Mouse (Mus musculus): ENCODE results near the gene Erf. TPM values are rescaled to one million over a fixed set of nuclear protein-coding genes. Genes with fewer than 3 reads are reported as not detected.
A peak's percentile ranks its signal among the peaks of the same experiment; 100 is the strongest.

Gene Erf
- polyA plus RNA-seq, 1 experiment from 2014 or later = 11.7 TPM

DNA sequence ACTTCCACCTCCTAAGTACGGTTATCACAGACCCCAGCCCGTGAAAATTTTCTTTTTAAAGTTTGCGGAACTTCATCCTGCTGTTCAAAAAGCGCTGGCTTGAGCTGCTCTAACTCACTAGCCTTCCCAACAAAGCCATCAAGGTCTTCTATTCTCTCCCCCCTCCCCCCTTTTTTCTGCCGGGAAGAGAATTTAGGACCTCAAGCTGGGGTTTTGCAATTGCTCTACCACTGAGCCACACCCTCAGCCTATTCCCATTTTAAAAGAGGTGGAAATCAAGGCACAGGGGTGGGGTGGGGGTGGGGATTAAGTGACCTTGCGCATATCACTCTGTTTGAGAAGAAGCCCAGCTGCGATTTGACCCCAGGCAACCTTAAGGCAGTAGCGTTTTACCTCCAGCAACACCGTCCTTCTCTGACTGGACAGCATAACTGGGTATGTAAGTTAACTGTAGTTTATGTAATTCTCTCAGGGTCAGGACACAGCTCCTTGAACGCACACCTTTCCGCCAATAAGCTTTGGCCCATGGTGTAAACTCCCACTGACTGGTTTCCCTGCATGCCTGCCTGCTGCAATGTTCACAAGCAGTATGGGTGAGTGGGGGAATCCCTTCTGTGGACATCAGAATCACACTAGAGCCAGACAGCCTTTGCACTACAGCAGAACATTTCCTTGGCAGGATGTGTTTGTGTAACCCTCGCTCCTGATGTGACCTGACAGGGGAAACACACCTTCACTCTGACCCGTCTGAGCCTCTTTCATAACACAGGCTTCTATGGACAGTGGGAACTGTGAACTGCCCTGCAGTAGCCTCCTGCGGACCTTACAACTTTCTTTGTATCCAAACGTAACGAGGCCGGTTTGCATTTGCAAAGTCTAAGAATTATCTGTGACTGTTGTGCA is 13.7 kb upstream of the Erf start:
- DNase-seq (ENCODE audit: low spot score, missing footprints) (no peak), ATAC-seq (ENCODE audit: low FRiP score) (no peak)
- H3K4me1 ChIP-seq (ENCODE audit: control insufficient read depth, insufficient read depth, low read length) = peaks cover 12% of the 10 kb centered on the region
- H3K27ac ChIP-seq (ENCODE audit: low read depth, low read length) = no peak overlapping the region
- H3K27me3 ChIP-seq (ENCODE audit: control insufficient read depth, insufficient read depth, low read length) = no peaks in the 10 kb centered on the region
- H3K9me3 ChIP-seq (ENCODE audit: control insufficient read depth, low read length) = no peaks in the 10 kb centered on the region
- H3K9ac ChIP-seq (ENCODE audit: low read length) = no peak overlapping the region
- H3K4me2 ChIP-seq = no peak overlapping the region
- no peak overlapping the region for H3K4me3 ChIP-seq (ENCODE audit: low read depth, low read length)
- 24% methylated on average over 17 of the region's 17 CpGs for WGBS
- no peaks in the 10 kb centered on the region for H3K36me3 ChIP-seq (ENCODE audit: control insufficient read depth, insufficient read depth, low read length)

DNA sequence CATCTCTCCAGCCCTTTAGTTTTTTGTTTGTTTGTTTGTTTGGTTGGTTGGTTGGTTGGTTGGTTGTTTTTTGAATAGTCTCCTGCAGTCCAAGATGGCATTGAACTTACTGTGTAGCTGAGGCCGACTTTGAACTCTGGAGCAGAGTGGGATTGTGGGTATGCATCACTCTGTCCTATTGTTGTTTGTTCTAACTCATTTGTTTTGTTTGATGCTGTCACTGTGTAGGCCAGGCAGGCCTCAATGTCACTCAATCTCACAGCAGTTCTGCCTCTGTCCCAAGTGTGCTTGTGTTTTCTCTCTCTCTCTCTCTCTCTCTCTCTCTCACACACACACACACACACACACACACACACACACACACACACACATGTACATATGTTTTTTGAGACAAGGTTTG is 11.3 kb upstream of the Erf start:
- peaks cover 5% of the 10 kb centered on the region for H3K4me1 ChIP-seq (ENCODE audit: control insufficient read depth, insufficient read depth, low read length)

DNA sequence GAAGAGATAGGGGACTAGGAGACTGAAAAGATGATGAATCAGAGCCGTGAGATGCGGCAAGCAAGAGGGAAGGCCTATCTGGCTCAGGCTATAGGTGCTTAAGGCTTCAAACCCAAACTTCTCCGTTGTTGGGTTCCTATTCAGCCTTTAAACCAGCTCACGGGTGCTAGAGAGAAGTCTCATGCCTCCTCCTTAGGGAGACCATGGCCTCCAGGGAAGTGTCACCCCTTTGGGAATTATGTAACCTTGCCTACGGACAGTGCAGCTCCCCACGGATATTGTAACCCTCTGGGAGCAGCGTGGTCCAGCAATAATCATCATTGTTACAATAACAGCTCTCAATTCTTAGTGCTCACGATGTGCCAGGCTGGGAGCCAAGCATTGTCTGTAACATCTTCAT is 1.3 kb upstream of the Erf start:
- H3K9me3 ChIP-seq (ENCODE audit: control insufficient read depth, low read length) = no peaks in the 10 kb centered on the region
- ATAC-seq (ENCODE audit: low FRiP score) (no peak), DNase-seq (ENCODE audit: low spot score, missing footprints) (peak; percentile 94)
- peak overlapping the region; percentile 74 for H3K4me2 ChIP-seq
- peak overlapping the region; percentile 88 for H3K27ac ChIP-seq (ENCODE audit: low read depth, low read length)
- no peaks in the 10 kb centered on the region for H3K27me3 ChIP-seq (ENCODE audit: control insufficient read depth, insufficient read depth, low read length)
- 19% methylated on average over 8 of the region's 8 CpGs for WGBS
- peaks cover 31% of the 10 kb centered on the region for H3K4me1 ChIP-seq (ENCODE audit: control insufficient read depth, insufficient read depth, low read length)
- H3K4me3 ChIP-seq (ENCODE audit: low read depth, low read length) = peak overlapping the region; percentile 92
- H3K9ac ChIP-seq (ENCODE audit: low read length) = peak overlapping the region; percentile 87
- no peaks in the 10 kb centered on the region for H3K36me3 ChIP-seq (ENCODE audit: control insufficient read depth, insufficient read depth, low read length)

More for the DNA sequence above, 11.3 kb upstream of the Erf start:
- DNase-seq (ENCODE audit: low spot score, missing footprints) = no peak
- Histone ChIP-seq H3K9me3 (ENCODE audit: control insufficient read depth, low read length) (no peaks in the 10 kb centered on the region), H3K4me2 (no peak overlapping the region), H3K27ac (ENCODE audit: low read depth, low read length) (no peak overlapping the region), H3K27me3 (ENCODE audit: control insufficient read depth, insufficient read depth, low read length) (no peaks in the 10 kb centered on the region), H3K36me3 (ENCODE audit: control insufficient read depth, insufficient read depth, low read length) (no peaks in the 10 kb centered on the region), H3K9ac (ENCODE audit: low read length) (no peak overlapping the region), H3K4me3 (ENCODE audit: low read depth, low read length) (no peak overlapping the region)
- no peak for ATAC-seq (ENCODE audit: low FRiP score)
- 75% methylated on average over 1 of the region's 1 CpGs for WGBS

DNA sequence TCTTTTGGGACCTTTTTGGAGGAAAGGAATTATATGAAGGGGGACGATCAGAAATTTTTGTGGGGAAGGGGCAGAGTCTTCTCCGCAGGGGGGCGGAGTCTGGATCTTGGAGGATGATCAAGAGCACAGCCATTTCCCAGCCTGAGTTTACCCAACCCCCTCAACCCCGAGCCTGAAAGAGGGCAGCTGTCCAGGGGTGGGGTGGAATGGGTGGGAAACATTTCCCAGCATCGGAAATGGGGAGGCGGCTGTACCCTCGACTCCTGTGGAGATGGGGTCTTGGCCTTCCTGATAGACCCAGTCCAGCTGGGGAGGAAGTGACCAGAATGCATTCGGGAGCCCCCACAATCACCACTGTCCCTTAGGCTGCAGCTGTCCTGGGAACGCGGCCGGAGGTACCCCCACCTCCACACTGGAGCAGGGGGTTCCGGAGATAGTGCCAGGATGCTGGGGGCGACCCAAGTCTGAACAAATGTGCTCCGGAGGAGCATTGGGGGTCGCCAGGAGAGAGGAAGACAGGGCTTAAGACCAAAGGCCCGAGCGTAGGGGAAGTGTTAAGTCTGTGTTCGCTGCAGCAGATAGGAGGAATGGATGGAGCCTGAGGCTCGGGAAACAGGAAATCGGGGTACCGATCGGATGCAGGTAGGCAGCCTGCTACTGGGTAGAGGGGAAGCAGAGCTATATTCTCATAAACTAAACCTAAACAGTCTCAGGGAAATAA is 670 bp upstream of the Erf start:
- Histone ChIP-seq H3K27ac (ENCODE audit: low read depth, low read length) (peak overlapping the region; percentile 88), H3K4me3 (ENCODE audit: low read depth, low read length) (peak overlapping the region; percentile 92), H3K4me2 (peak overlapping the region; percentile 74), H3K4me1 (ENCODE audit: control insufficient read depth, insufficient read depth, low read length) (peaks cover 35% of the 10 kb centered on the region), H3K27me3 (ENCODE audit: control insufficient read depth, insufficient read depth, low read length) (no peaks in the 10 kb centered on the region), H3K36me3 (ENCODE audit: control insufficient read depth, insufficient read depth, low read length) (no peaks in the 10 kb centered on the region), H3K9ac (ENCODE audit: low read length) (peak overlapping the region; percentile 87), H3K9me3 (ENCODE audit: control insufficient read depth, low read length) (no peaks in the 10 kb centered on the region)
- 2% methylated on average over 22 of the region's 22 CpGs for WGBS
- ATAC-seq (ENCODE audit: low FRiP score) = peak; percentile 33; the same call in 1 of the 2 replicates
- DNase-seq (ENCODE audit: low spot score, missing footprints) = peak; percentile 93

DNA sequence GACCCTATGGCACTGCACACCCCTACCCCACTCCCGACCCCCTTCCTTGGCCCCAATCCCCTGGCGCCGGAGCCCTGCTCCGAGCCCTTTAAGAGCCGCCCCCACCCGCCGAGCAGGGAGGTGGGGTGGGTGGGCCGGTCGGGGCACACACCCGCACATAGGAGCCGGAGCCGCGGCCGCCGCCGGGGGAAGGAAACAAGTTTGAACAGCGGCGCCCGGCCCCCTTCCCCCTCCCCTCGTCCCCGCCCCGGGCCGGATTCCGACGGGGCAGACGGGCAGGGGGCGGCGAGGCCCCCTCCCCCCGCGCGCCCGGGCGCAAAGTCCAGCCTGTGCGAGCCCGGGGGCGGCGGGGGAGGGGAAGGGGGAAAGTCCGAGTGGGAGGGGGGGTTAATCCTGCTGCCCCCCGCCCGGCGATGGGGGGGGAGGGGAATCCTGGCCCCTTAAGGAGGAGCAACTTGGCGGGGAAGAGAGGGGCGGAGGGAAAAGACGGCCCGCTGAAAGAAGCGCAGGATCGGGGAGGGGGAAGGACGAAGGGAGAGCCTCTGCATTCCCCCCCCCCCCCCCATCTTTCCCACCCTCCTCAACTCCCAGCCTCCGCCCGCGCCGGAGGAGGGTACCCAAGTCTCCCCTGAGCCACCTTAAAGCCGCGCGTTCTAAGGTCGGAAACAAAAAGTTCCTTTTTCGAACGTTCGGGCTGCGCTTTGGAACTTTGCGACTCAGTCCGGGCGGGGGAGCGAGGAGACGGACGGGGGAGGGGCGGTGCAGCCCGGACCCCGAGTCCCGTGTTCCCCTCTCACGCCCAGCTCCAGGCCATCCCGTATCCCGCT is 1.0 kb downstream of the Erf start:
- Histone ChIP-seq H3K36me3 (ENCODE audit: control insufficient read depth, insufficient read depth, low read length) (peaks cover 9% of the 10 kb centered on the region; the same call in 1 of the 2 replicates), H3K4me2 (peak overlapping the region; percentile 74), H3K4me1 (ENCODE audit: control insufficient read depth, insufficient read depth, low read length) (peaks cover 35% of the 10 kb centered on the region), H3K27me3 (ENCODE audit: control insufficient read depth, insufficient read depth, low read length) (no peaks in the 10 kb centered on the region), H3K27ac (ENCODE audit: low read depth, low read length) (peak overlapping the region; percentile 88), H3K4me3 (ENCODE audit: low read depth, low read length) (peak overlapping the region; percentile 92), H3K9me3 (ENCODE audit: control insufficient read depth, low read length) (no peaks in the 10 kb centered on the region), H3K9ac (ENCODE audit: low read length) (peak overlapping the region; percentile 87)
- DNase-seq (ENCODE audit: low spot score, missing footprints) (peak; percentile 97), ATAC-seq (ENCODE audit: low FRiP score) (peak; percentile 73)
- WGBS = under 1% methylated on average over 42 of the region's 73 CpGs

- no peaks in the 10 kb centered on the region for H3K27me3 ChIP-seq (ENCODE audit: control insufficient read depth, insufficient read depth, low read length)
- peak; percentile 97 for DNase-seq (ENCODE audit: low spot score, missing footprints)
- under 1% methylated on average over 24 of the region's 25 CpGs for WGBS
- peaks cover 35% of the 10 kb centered on the region for H3K4me1 ChIP-seq (ENCODE audit: control insufficient read depth, insufficient read depth, low read length)
- H3K27ac ChIP-seq (ENCODE audit: low read depth, low read length) = peak overlapping the region; percentile 88
- ATAC-seq (ENCODE audit: low FRiP score) = no peak; the same call in 1 of the 2 replicates
- H3K9me3 ChIP-seq (ENCODE audit: control insufficient read depth, low read length) = no peaks in the 10 kb centered on the region
- peak overlapping the region; percentile 87 for H3K9ac ChIP-seq (ENCODE audit: low read length)
- H3K4me3 ChIP-seq (ENCODE audit: low read depth, low read length) = peak overlapping the region; percentile 92
- peaks cover 12% of the 10 kb centered on the region; the same call in 1 of the 2 replicates for H3K36me3 ChIP-seq (ENCODE audit: control insufficient read depth, insufficient read depth, low read length)
- H3K4me2 ChIP-seq = peak overlapping the region; percentile 74
Observed at GRCm38 (mm10) chr7:25248846-25249313, 1.7 kb downstream of the Erf start.

- Histone ChIP-seq H3K36me3 (ENCODE audit: control insufficient read depth, insufficient read depth, low read length) (peaks cover 12% of the 10 kb centered on the region; the same call in 1 of the 2 replicates), H3K9me3 (ENCODE audit: control insufficient read depth, low read length) (no peaks in the 10 kb centered on the region), H3K27me3 (ENCODE audit: control insufficient read depth, insufficient read depth, low read length) (no peaks in the 10 kb centered on the region), H3K4me1 (ENCODE audit: control insufficient read depth, insufficient read depth, low read length) (peaks cover 35% of the 10 kb centered on the region), H3K9ac (ENCODE audit: low read length) (peak overlapping the region; percentile 87), H3K4me2 (peak overlapping the region; percentile 74), H3K27ac (ENCODE audit: low read depth, low read length) (peak overlapping the region; percentile 88), H3K4me3 (ENCODE audit: low read depth, low read length) (peak overlapping the region; percentile 92)
- under 1% methylated on average over 18 of the region's 18 CpGs for WGBS
- peak; percentile 94 for DNase-seq (ENCODE audit: low spot score, missing footprints)
- peak; percentile 16; the same call in 1 of the 2 replicates for ATAC-seq (ENCODE audit: low FRiP score)
Observed at GRCm38 (mm10) chr7:25248018-25248647, 2.4 kb downstream of the Erf start.

GRCm38 (mm10) chr7:25247498-25247897 is 3.1 kb downstream of the Erf start:
- Histone ChIP-seq H3K27ac (ENCODE audit: low read depth, low read length) (peak overlapping the region; percentile 88), H3K4me3 (ENCODE audit: low read depth, low read length) (peak overlapping the region; percentile 92), H3K4me1 (ENCODE audit: control insufficient read depth, insufficient read depth, low read length) (peaks cover 35% of the 10 kb centered on the region), H3K27me3 (ENCODE audit: control insufficient read depth, insufficient read depth, low read length) (no peaks in the 10 kb centered on the region), H3K9ac (ENCODE audit: low read length) (peak overlapping the region; percentile 87), H3K9me3 (ENCODE audit: control insufficient read depth, low read length) (no peaks in the 10 kb centered on the region), H3K4me2 (peak overlapping the region; percentile 74), H3K36me3 (ENCODE audit: control insufficient read depth, insufficient read depth, low read length) (peaks cover 15% of the 10 kb centered on the region; the same call in 1 of the 2 replicates)
- DNase-seq (ENCODE audit: low spot score, missing footprints) = no peak
- WGBS = 10% methylated on average over 3 of the region's 3 CpGs
- no peak for ATAC-seq (ENCODE audit: low FRiP score)
